Comparison of ENCODE assay signal across 31 mouse cellular contexts in genomic region chr1:192741896-192742295, GRCm38 (mm10). TPM values are rescaled to one million over a fixed set of nuclear protein-coding genes. Genes with fewer than 3 reads are reported as not detected.
A peak's percentile ranks its signal among the peaks of the same experiment; 100 is the strongest.
DNase-seq lines count a peak whose midpoint lies in the region; ATAC-seq and TF ChIP-seq lines count a peak whose summit lies in the region.
"Had no signal": no experiment of that assay in that cellular context is flagged by ENCODE, and none has a peak within 500 bp of the region (broad histone marks: within the 10 kb centered on the region; RNA-seq: fewer than 3 reads in every experiment).

No protein-coding gene starts in this region.

- no peak overlapping the region for H3K4me3 ChIP-seq in C2C12 (ENCODE audit: insufficient read depth, poor library complexity, severe bottlenecking)
- no peak overlapping the region for H3K4me3 ChIP-seq in macrophage (ENCODE audit: inconsistent target)
- H3K4me3 ChIP-seq in intestine, postnatal 0 days (ENCODE audit: low read depth, low read length), result no peak overlapping the region
- H3K4me3 ChIP-seq: erythroblast, embryonic 14.5 days; forebrain, embryonic 12.5 days; hindbrain, embryonic 12.5 days; kidney, embryonic 15.5 days; liver, embryonic 12.5 days; midbrain, embryonic 10.5 days had no signal

- TF ChIP-seq CTCF in C2C12 (IDR thresholded peaks at IDR 0.05; ENCODE audit: control insufficient read depth, insufficient read depth, insufficient read length), result no peak
- TF ChIP-seq CTCF in intestine, postnatal 0 days (IDR thresholded peaks at IDR 0.05; ENCODE audit: low read depth), result no peak

- intact Hi-C loops in left cerebral cortex, postnatal 36 days (cut with DNase I), result no loop called here

- no peak overlapping the region for H3ac ChIP-seq in C2C12 (ENCODE audit: control insufficient read depth, insufficient read length, low read depth)

- no peaks in the 10 kb centered on the region for H3K27me3 ChIP-seq in C2C12 (ENCODE audit: control insufficient read depth, insufficient read depth, insufficient read length)
- H3K27me3 ChIP-seq in intestine, postnatal 0 days (replicated peaks; ENCODE audit: control insufficient read depth, insufficient read depth, low read length), result no peaks in the 10 kb centered on the region
- H3K27me3 ChIP-seq: forebrain, embryonic 12.5 days; hindbrain, embryonic 12.5 days; kidney, embryonic 15.5 days; liver, embryonic 12.5 days; Patski had no signal

- H3K79me2 ChIP-seq in C2C12 (ENCODE audit: control insufficient read depth, insufficient read depth) (no peaks in the 10 kb centered on the region), macrophage (ENCODE audit: inconsistent target) (no peaks in the 10 kb centered on the region)

- no peak overlapping the region for H3K9ac ChIP-seq in intestine, postnatal 0 days (ENCODE audit: low read depth, low read length)
- H3K9ac ChIP-seq: forebrain, embryonic 12.5 days; forebrain, postnatal 0 days; hindbrain, embryonic 12.5 days; kidney, embryonic 15.5 days; liver, embryonic 12.5 days; liver, postnatal 0 days had no signal

- H3K79me3 ChIP-seq in C2C12 (ENCODE audit: low read depth), result no peaks in the 10 kb centered on the region

- peak overlapping the region; percentile 67 for H3K27ac ChIP-seq in macrophage
- no peak overlapping the region for H3K27ac ChIP-seq in intestine, postnatal 0 days (ENCODE audit: low read depth, low read length)
- H3K27ac ChIP-seq: forebrain, embryonic 12.5 days; hindbrain, embryonic 12.5 days; kidney, embryonic 15.5 days; liver, embryonic 12.5 days; midbrain, embryonic 10.5 days had no signal

- no peak overlapping the region for H3K4me2 ChIP-seq in intestine, postnatal 0 days (replicated peaks; ENCODE audit: low read depth)
- H3K4me2 ChIP-seq: forebrain, embryonic 12.5 days; heart, embryonic 11.5 days; hindbrain, embryonic 12.5 days; kidney, embryonic 15.5 days; liver, embryonic 12.5 days had no signal

- no peaks in the 10 kb centered on the region for H3K4me1 ChIP-seq in intestine, postnatal 0 days (replicated peaks; ENCODE audit: control insufficient read depth, insufficient read depth, low read length)
- H3K4me1 ChIP-seq: forebrain, embryonic 12.5 days had no signal

- no peaks in the 10 kb centered on the region for H3K9me3 ChIP-seq in intestine, postnatal 0 days (ENCODE audit: control insufficient read depth)
- H3K9me3 ChIP-seq: forebrain, embryonic 12.5 days; hindbrain, embryonic 12.5 days; kidney, embryonic 15.5 days; liver, embryonic 12.5 days; midbrain, embryonic 10.5 days had no signal

- H3K36me3 ChIP-seq in C2C12 (ENCODE audit: control insufficient read depth, insufficient read depth) (no peaks in the 10 kb centered on the region), macrophage (ENCODE audit: inconsistent target) (no peaks in the 10 kb centered on the region)
- no peaks in the 10 kb centered on the region for H3K36me3 ChIP-seq in intestine, postnatal 0 days (ENCODE audit: control insufficient read depth, insufficient read depth)
- H3K36me3 ChIP-seq: forebrain, embryonic 12.5 days; G1E; liver, embryonic 12.5 days had no signal

- 37% methylated on average over 2 of the region's 2 CpGs for WGBS in macrophage (ENCODE audit: missing documents)
- 76% methylated on average over 2 of the region's 2 CpGs for WGBS in intestine, postnatal 0 days

- no peak for ATAC-seq in intestine, postnatal 0 days
- ATAC-seq: forebrain, postnatal 0 days; liver, embryonic 12.5 days; liver, postnatal 0 days; lung, postnatal 0 days; Patski had no signal

- peak; percentile 51 for DNase-seq in CD4-positive, CD25-positive, alpha-beta regulatory T cell, adult 2 months (ENCODE audit: low read depth, low spot score)
- peak; percentile 45 for DNase-seq in ZHBTc4 (ENCODE audit: low read depth, low spot score)
- no peak for DNase-seq in left cerebral cortex, postnatal 36 days (ENCODE audit: low spot score in 2 of 2)
- no peak for DNase-seq in layer of hippocampus, adult 18-20 months (ENCODE audit: low spot score in 2 of 2)
- DNase-seq: adrenal gland, postnatal 25 days; cerebellum, adult 2 months; cerebellum, postnatal 14 days; forebrain, postnatal 0 days; heart, postnatal 36 days; kidney, adult 18-20 months; kidney, postnatal 36 days; left cerebral cortex, postnatal 4 days; liver, postnatal 0 days; lung, postnatal 4 days; right cerebral cortex, adult 18-20 months; spleen, adult 18-20 months; thymus, adult 2 months; thymus, postnatal 36 days had no signal

TF ChIP-seq in C2C12, 6 proteins besides CTCF, POLR2A, EP300 and RAD21:
- TF ChIP-seq MYOD1 (IDR thresholded peaks at IDR 0.05; ENCODE audit: control insufficient read depth, insufficient read length, low read depth), result no peak
- no peak for TF ChIP-seq CEBPB (IDR thresholded peaks at IDR 0.05; ENCODE audit: low read depth)
- peak; percentile 83 for TF ChIP-seq USF1 (IDR thresholded peaks at IDR 0.05; ENCODE audit: low read depth)

RNA-seq across cellular contexts. Expression of gene Hhat, which starts 29.1 kb away (rescaled TPM):
- polyA plus RNA-seq in C2C12 (2012; fragmentation: generic; extraction: Trizol), result 3.9 TPM
- total RNA-seq in macrophage (2018; cell fraction: chromatin; rRNA removed), result 10 to 100 TPM in 20 of 26 experiments, 1 to 10 TPM in 6; 2.7 to 21.3 (median 12.9) TPM
- total RNA-seq in macrophage (2018; cell fraction: cytosol; rRNA removed), result 1 to 10 TPM; 1.1 to 3.1 (median 1.7) TPM
- total RNA-seq in macrophage (2018; cell fraction: nucleus; rRNA removed), result 10 to 100 TPM in 2 of 26 experiments, 1 to 10 TPM in 24; 1.7 to 10.6 (median 6.9) TPM
- 0.78 to 1.7 TPM (median 0.85 TPM) in 3 replicates for polyA plus RNA-seq in macrophage (2018)
- 1 to 10 TPM; 1.2 to 2.3 TPM for total RNA-seq in left cerebral cortex, postnatal 36 days (2021)
- 4.5 and 4.8 TPM in 2 replicates for polyA plus RNA-seq in intestine, postnatal 0 days (2015; fragmentation: Nextera tagmentation; extraction: Ambion mirVana)
- total RNA-seq in layer of hippocampus, adult 18-20 months (2021), result 1 to 10 TPM; 1.7 TPM
- polyA plus RNA-seq: erythroblast, embryonic 14.5 days; G1E had no signal

Comparison
In these comparisons a context has a peak if more than half of its experiments do, and no peak if none do; other contexts are left out.
1. DNase-seq: peak in CD4-positive, CD25-positive, alpha-beta regulatory T cell, adult 2 months (single experiment) and ZHBTc4 (single experiment); none in left cerebral cortex, postnatal 36 days (0 of 2) and layer of hippocampus, adult 18-20 months (0 of 2).